Mouse (Mus musculus): ENCODE measurements around the gene Lrp11. TPM values are rescaled to one million over a fixed set of nuclear protein-coding genes. Genes with fewer than 3 reads are reported as not detected.
"Not testable (repeated sequence)": the region's sequence is repeated elsewhere in the genome, so short reads cannot be mapped to it uniquely, and the experiment has no call there.

The Lrp11 gene
- polyA plus RNA-seq (2015; fragmentation: Nextera tagmentation; extraction: Ambion mirVana): 1.2 and 1.3 TPM in 2 replicates

- DNase-seq (ENCODE audit: low spot score): peak; percentile 91
These were observed at the start of gene Lrp11 for GRCm38 (mm10) chr10:7589592-7590233. Gene Lrp11 (plus strand): TSS chr10:7589800.

GRCm38 (mm10) chr10:7578002-7578401, 11.6 kb upstream of the Lrp11 start:
- peak; percentile 10 for DNase-seq (ENCODE audit: low spot score)

DNA sequence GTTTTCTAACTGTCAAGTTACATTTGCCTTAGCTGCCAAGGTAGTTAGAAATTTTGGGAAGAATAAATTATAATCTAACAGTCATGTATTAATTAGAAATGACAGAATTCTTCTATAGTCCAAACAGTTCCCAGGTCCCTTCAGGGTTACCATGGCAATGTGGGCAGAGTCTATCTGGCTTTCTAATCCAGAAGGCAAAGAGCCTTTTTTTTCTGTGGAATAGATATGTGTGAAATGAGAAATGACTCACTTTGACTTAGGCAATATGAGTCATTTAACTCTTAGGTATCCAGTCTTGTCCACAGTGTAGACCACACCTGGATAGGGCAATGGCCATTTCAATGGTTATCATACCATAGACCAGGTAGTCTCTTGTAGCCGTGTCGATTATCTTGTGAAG, 8.2 kb upstream of the Lrp11 start:
- no peak for DNase-seq (ENCODE audit: low spot score)

DNA sequence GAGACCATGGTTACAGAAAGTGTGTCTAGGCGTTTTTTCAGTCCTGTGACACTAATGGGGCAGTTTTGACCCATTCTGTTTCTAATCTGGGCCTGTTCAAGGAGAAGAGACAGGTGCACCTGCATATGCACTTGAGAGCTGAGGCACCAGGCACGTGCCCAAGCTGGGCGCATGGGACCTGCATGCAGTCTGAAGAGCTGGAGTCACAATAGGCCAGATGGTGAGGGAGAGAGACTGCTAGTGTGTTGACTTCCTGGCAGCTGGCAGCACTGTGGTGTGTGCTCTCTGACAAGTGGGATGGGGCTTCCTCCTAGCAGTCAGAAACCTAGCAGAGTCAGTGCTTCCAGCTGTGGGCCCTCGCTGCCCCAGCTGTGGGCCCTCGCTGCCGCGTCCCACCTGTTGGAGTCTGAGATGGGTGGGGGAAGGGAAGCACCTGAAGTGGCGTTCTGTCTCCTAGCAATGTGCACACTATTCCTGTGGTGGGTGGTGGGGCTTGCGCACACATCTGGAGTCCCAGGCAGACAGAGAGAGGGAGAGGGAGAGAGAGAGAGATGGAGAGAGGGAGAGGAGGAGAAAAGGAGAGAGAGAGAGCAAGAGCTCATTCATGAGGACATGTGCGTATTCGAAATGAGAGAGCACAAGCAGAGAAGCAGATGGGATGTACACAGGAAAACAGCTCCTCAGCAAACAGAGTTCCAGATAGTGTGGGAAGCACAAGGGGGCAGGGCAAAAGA, 7.3 kb upstream of the Lrp11 start:
- DNase-seq (ENCODE audit: low spot score): peak; percentile 25

DNA sequence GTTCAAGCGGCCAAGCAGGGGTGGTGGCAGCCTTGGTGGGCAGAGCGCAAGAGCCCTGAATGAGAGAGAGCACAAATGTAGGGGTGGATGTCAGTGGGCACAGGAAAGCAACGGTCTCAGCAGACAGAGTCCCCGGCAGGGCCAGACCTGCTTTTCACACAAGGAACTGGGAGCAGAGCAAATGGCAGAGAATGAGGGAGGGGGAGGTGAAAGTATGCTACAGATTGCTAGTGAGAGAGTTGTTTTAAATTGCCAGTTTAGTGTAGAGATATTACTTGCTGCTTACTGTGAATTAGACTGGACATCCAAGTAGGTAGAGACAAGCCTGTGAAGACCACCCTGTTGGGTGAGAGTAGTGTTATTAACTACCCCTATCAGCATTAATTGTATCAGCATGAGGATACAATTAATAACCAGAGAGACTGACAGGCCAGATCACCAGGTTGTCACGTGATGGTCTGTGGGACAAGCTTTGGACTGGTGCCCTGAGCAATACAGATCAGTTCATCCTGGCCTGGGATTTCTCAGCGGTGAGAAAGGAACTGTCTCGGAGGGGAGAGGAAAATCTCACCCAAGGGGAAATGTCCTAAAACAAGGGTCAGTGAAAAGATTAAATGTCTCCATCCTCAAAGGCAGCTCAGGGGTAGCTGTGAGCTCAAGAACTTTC, 6.6 kb upstream of the Lrp11 start:
- DNase-seq (ENCODE audit: low spot score): no peak

DNA sequence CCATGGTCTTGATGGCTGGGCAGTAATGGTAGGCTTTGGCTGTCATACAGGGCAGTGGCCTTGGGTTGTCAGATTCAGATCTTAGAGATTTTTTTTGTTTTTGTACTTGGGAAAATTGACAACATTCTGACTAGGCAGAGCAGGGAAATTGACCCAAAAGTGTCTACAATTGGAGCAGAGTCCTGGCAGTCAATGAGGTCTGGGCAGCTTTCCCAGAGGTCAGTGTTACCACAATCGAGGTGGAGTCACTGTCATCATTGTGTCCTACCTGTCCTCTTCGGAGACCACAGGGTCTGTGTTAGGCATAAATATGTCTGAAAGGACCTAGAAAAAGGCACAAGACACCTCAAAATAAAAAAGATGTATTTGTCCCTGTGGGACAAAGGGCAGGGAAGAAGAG, 2.8 kb upstream of the Lrp11 start:
- no peak for DNase-seq (ENCODE audit: low spot score)

GRCm38 (mm10) chr10:7590234-7590689, 662 bp downstream of the Lrp11 start:
- peak; percentile 4 for DNase-seq (ENCODE audit: low spot score)

GRCm38 (mm10) chr10:7590792-7591191, 1.2 kb downstream of the Lrp11 start:
- DNase-seq (ENCODE audit: low spot score): no peak

- DNase-seq (ENCODE audit: low spot score): no peak
These were observed 5.2 kb downstream of the Lrp11 start for GRCm38 (mm10) chr10:7594797-7595196.

GRCm38 (mm10) chr10:7596251-7596650, 6.7 kb downstream of the Lrp11 start:
- no peak for DNase-seq (ENCODE audit: low spot score)

- no peak for DNase-seq (ENCODE audit: low spot score)
These were observed 8.6 kb downstream of the Lrp11 start for GRCm38 (mm10) chr10:7598177-7598576.

DNA sequence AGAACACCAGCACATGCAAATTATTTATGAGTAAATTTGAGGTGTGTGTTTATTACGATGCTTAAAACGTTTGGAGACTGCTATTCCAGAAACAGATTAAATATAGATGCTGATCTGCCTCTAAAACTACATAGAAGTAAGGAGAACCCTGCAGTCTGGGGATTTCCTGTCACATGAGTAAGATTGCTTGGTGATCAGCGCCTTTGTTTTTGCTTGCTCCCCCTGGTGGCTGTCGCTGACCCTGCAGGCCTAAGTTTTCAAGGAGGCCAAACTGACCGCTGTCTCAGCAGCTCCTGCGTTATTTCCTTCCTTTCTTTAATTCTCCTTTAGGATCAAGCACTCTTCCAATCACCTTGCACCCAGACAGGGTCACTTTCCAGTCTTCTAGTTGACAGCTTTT, 11.0 kb downstream of the Lrp11 start:
- peak; percentile 70 for DNase-seq (ENCODE audit: low spot score)

DNA sequence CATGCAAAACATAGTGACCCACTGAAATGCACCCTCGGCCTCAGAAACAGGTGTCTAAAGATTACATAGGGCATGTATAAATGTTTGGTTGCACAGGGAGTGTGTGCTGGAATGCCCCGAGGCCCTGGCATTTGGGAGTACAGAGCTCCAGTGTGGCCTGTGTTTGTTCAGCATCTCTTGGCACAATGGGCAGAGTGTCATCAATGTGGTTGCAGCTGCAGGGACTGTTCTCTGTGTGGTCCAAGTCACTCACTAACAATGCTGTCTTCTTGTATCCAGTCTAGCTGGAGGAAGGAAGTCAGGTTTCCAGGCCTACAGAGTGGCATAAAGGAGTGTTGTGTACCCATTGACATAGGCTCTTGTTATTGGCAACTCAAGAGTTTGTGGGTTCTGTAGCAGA, 15.6 kb downstream of the Lrp11 start:
- no peak for DNase-seq (ENCODE audit: low spot score)

- DNase-seq (ENCODE audit: low spot score): no peak
These were observed 16.8 kb downstream of the Lrp11 start for GRCm38 (mm10) chr10:7606437-7606836.

DNA sequence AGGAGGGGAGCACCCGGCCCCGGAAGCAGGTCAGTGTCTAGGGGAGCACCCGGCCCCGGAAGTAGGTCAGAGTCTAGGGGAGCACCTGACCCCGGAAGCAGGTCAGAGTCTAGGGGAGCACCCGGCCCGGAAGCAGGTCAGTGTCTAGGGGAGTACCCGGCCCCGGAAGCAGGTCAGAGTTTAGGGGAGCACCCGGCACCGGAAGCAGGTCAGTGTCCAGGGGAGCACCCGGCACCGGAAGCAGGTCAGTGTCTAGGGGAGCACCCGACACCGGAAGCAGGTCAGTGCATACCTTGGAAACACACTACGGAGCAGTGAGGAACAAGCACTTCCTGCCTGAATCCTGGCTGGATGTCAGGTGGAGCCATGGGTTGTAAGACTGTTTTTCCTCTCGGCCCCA, 19.0 kb downstream of the Lrp11 start:
- DNase-seq (ENCODE audit: low spot score): no peak

DNA sequence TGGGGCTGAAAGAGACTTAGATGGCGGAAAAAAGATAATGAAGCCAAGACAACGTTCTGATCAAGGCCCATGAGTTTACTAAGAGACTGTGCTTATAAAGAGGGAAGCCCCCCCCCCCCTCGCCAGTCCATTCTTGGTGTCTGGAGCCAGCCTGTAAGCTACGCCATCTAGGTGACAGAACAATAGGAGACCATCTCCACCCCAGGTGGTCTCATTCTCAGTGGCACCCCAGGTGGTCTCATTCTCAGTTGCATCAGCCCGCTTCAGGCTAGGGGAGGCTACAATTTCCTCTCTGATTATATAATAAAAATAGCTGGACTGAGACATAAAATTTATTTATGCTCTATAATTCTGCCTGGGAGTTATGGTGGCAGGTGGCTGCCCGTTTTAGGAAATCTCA, 22.0 kb downstream of the Lrp11 start:
- DNase-seq (ENCODE audit: low spot score): no peak

DNA sequence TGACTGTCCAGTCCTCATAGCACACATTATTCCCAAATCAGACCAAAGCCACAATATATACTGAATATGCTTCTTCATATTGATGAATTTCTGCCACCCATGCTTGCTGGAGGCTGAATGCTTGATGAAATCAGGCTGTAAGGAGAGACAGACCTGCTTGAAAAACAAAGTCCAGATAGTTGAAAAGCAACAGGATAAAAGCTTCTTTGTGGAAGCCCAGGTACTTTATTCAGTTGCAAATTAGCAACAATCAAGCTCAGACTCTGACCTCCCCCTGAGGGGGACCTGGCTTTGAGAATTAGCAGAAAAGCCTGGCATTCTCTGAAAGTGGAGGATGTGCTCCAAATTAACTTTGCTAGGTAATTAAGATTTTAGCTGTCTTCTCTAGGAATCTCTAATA, 22.6 kb downstream of the Lrp11 start:
- not testable (repeated sequence) for DNase-seq (ENCODE audit: low spot score)

- no peak for DNase-seq (ENCODE audit: low spot score)
These were observed 25.2 kb downstream of the Lrp11 start for GRCm38 (mm10) chr10:7614834-7615233.

DNA sequence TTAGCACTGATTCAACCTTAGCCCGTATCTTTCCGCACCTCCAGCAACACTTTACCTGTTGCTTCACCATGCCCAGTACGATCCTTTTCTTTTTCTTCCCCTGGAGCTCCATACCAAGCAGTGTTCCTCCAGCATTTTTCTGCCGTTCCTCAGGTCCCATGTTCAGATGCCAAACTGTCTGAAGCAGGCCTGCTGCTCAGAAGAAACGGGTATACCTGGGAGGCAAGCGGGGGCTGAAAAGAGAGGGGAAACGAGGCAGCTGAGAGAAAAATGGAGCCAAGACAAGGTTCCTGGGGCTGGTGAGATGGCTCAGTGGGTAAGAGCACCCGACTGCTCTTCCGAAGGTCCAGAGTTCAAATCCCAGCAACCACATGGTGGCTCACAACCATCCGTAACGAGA, 27.5 kb downstream of the Lrp11 start:
- DNase-seq (ENCODE audit: low spot score): not testable (repeated sequence)

- not testable (repeated sequence) for DNase-seq (ENCODE audit: low spot score)
These were observed 28.0 kb downstream of the Lrp11 start for GRCm38 (mm10) chr10:7617556-7617955.

DNA sequence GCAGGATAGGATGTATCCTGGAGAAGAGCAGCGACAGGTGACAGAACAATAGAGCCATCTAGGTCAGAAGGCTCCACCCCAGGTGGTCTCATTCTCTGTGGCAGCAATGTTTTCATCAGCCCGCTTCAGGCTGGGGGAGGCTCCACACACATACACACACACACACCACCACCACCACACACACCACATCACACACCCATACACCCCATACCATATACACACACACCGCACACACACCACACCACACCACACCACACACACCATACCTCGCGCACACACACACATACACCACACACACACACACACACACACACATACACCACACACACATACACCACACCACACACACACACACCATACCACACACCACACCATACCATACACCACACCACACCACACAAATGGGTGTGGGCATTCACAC, 30.2 kb downstream of the Lrp11 start:
- no peak for DNase-seq (ENCODE audit: low spot score)

DNA sequence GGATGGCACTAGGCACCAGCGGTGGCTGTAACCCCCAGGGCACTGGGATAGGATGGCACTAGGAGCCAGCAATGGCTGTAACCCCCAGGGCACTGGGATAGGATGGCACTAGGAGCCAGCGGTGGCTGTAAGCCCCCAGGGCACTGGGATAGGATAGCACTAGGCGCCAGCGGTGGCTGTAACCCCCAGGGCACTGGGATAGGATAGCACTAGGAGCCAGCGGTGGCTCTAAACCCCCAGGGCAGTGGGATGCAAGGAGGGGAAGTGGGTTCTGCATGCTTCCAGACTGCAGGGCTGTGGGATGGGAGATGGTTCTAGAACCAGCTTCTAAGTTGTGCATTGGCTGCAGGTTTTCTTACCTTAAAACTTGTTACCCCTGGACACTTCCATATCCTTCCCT, 31.1 kb downstream of the Lrp11 start:
- no peak for DNase-seq (ENCODE audit: low spot score)
